Mouse (Mus musculus) ovary, postnatal 36 days (tissue): Measurements from ENCODE around the gene Upp2.

Source experiments
- DNase-seq: peaks from one replicate; pipeline ENCODE4 v3.0.0; 2022; ENCODE audit warnings: low spot score, mixed read lengths

The Upp2 gene

DNA sequence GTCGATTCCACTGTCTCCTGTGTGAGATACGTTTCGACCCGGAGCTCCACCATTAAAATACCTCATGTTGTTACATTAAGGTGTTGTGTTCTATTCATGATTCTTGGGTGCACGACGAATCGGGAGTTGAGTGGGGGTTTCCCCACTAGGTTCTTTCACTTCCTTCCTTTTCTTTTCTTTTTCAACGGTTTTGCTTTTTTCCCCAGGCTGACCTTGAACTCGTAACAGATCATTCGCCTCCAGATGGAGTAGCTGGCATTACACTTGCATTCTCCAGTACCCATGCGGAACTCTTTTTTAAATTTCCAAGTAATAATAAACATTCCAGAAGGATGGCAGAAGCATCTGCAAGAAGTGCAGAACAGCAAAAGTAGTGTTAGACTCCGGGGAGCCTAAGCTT, 58.1 kb downstream of the Upp2 start:
- DNase-seq: no peak

DNA sequence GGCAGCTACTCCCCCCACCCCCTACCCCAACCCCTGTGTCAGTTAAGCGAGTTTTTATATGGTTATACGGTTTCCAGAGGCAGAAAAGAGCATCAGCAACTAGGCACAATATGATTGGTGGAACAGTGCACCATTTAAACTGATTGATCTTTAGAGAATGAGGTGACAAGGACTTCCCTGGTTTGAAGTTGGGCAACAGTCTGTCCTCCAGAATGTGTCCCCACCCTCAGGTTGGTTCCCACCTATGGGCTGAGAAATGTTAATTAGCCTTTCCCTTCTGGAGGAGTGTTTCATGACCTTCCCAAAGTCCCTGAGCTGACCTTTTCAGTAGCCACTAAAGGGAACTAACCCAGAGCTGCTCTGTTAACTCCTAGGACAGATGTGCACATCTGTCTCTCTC, 58.6 kb downstream of the Upp2 start:
- DNase-seq: no peak

DNA sequence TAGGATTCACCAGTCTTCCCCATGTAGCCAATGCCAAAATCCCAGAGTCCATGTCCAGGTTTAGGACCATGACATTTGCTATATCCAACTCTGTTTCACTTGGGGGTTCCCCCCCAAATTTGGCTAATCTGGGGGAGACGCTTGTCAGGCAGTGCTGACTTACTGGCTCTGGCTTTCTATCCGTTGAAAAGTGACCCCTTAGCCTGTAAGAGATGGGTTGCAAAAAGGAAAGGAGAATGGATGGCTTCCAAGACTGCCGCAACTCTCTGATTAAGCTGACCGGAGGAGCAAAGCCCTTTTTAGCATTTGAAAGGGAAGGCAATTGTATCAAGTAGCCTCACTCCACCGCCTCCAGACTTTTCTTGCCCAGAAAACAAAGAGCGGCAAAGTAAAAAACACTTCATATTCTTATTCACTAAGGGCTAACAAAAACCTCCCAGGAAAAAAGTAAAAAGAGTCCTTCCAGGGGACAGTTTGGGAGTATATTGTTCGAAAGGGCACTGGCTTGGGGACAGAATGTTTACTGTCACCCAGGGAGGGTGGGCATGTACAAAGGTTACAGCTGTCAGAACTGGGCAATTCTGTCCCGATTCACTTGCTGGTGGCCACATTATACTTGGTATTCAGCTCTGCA, 59.2 kb downstream of the Upp2 start:
- DNase-seq: no peak

DNA sequence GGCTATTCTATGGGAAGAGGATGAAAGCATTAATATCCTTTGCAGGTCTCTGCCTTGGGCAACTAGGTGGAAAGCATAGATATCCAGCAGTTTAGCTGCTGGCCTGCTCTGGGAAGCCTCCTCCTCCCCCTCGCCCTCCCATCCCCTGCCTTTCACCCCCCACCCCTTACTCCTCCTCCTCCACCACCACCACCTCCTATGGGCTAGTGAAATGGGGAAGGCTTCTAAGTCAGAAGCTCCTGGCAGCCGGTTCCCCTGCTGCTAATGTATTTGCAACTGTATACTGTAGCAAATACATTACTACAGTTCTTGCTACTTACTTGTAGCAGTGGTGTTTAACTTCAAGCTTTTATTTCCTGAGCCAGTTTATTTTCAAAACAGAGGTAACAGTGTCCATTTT, 60.9 kb downstream of the Upp2 start:
- DNase-seq: no peak

DNA sequence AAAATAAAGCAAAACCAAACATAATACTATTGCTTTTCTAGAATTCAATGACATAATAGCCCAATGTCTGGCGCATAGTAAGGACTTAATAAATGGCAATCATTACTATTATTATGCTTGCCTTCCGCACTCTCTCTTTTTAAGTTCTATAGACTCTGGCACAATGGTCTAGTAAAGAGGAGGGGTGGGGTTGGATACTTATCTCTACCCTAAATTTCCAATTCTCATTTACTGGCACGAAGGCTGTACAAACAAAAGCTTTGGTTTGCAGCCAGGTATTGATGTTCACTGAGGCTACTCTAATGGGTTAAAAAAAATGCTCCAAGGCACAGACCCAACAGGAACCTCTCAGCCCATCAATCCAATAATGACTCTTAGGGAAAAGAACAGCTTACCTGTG, 61.9 kb downstream of the Upp2 start:
- DNase-seq: no peak

DNA sequence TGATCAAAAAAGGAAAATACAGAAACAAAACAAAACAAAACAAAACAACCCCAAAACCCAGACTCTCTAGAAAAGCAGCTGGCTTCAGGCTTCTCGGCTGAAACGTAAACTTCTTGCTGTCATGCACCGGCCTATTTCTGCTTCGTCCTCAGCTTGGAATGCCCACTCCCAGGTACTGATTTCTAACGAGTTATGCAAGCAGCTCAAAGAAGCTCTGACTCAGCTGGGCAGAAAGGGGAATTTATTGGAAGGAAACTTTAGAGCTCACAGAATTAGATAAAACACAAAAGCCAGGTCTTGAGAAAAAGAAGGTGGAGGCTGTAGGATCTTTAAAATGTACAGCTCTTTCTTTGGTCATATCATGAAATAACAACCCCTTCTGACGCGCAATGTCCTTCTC, 62.3 kb downstream of the Upp2 start:
- no peak for DNase-seq

DNA sequence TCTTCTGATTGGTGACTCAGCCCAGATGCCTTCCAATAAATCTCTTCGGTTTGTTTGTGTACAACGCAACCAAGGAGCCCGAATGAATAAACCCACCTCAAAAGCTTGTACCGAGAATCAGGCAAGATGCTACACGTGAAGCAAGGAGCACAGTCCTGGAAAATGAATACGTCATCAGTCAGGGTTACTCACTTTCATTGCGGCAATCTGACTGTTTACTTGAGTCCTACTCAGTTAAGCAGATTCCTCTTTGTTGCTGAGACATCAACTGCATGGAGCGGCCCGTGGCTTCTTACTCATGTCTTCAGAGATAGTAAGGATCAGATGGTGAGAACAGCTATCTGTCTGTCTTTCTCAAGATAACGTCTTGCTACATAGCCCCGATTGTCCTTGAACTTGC, 66.7 kb downstream of the Upp2 start:
- no peak for DNase-seq

DNA sequence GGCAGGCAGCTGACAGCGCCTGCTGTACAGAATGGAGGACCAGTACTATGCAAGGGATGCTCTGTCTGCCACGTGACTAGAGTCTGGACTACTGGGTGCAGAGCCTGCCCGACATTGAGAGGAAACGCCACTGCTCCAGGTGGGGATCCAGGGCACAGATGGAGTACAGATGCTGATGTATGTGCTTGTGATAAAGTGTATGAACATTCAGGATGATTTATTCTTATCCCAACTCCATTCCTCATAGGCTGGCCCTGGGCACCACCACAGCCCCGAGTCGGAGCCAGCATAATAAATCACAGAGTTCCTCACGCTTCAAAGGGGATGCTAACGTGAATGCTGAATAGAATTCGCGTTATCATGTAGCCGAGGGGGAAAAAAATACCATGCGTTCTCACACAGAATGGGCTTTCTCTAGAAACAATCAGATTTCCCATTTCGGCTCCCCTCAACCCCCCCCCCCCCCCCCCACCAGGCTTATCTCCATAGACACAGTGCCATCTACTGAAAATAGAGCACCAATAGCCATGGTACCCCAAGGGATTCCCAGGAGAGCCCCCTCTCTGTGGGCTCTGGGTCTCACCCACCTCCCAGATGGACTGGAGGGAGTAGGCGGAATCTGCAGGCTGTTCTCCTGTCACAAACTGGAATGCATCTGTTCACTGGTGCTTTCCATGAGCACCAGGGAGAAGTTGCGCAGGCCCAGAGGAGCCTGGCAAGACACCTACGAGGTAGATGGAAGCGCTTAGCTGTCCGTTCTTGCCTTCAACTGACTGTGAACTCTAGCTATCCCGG, 74.9 kb downstream of the Upp2 start:
- DNase-seq: no peak

DNA sequence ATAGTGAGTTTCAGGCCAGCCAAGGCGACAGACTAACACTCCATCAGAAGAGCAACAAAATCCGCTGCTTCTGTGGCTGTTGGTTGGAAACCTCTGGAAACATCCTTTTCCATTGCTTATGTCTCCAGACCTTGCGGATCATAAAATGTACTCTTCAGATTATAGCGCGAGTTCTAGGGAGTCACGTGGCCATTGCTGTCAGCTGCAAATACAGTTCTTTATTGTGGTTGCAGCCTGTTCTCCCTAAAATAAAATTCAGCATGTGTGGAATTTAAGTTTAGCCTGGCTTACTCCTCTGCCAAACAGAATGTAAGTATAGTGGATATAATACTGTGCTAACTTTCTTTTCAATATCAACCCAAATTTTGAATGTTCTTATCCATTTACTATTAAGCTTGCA, 78.6 kb downstream of the Upp2 start:
- DNase-seq: no peak

DNA sequence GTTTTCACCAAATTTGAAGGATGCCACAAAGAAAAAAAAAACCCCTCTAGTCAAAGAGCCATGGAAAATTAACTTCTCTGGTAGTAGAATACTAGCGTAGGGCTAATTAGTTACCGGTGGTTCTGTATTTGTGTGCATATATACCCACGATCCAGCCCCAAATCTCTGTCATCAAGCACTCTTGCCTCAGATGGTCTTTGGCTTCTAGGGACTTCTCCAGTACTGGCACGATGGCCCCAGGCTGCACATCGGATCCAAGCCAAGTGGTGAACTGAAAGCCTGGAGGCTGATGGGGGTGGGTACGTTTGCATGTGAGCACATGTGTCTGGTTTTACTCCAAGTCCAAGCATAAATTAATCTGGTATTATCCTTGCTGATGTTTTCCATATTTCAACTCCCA, 88.1 kb downstream of the Upp2 start:
- no peak for DNase-seq

DNA sequence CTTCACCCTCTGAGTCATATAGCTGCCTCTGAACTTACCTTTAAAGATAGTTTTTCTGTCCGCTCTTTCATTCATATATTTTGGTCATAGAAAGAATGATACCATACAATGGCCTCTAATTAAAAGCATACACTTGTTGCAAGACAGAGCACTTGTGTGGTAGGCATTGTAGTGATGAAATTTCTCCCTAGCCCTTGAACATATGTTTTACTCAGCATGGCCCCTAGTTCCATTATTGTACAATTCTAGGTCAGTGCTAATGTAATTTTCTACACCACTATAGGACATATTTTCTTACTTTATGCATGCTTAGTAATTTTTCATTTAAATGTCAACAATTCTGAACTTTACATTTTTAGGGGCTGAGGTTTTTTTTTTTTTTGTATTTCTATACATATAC, 89.9 kb downstream of the Upp2 start:
- DNase-seq: no peak

DNA sequence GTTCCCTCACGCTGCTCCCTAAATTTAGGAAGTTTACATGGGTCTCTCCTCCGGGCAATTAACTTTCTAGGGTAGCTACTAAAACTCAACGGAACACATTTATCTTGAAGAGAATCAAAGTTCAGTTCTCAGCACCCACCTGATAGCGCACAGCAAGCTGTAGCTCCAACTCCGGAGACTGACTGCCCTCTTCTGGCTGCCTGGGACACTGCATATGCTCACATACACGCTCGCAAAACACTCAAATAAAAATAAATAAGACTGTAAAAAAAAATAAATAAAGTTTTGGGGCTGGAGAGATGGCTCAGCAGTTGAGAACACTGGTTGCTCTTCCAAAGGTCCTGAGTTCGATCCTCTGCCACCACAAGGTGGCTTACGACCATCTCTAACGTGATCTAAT, 90.8 kb downstream of the Upp2 start:
- DNase-seq: no peak

DNA sequence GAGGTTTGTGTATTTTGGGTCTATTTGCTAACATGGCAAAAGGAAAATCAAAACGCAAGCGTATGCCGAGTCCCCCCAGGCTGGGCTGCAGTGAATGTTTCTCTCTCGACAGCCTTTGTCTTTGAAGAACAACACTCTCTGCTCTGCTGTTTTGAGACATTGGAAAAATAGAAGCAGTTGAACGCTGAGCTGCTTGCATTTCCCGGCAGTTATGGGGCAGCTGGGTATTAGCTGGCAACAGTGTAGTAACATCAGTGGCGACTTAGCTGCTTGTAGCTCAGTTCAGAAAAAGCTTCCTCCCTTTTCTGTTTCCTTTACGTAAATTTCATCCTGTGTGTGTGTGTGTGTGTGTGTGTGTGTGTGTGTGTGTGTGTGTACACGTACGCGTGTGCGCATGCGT, 93.5 kb downstream of the Upp2 start:
- no peak for DNase-seq

DNA sequence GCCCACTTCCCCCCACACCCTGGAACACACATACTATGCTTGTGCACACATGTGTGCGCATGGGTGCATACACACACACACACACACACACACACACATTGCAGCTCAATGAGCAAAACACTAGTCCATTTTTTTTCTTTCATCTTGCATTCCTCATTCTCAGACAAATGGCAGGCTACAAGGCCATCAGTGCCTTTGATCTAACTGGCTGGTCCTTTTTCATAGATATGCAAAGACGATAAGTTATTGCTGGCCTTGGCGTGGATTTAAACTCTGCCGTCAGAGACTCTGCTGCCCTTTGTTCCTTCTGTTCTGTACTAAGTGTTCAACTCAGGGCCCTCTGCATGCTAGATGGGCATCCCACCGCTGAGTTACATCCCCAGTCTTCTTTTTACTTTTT, 94.0 kb downstream of the Upp2 start:
- no peak for DNase-seq

DNA sequence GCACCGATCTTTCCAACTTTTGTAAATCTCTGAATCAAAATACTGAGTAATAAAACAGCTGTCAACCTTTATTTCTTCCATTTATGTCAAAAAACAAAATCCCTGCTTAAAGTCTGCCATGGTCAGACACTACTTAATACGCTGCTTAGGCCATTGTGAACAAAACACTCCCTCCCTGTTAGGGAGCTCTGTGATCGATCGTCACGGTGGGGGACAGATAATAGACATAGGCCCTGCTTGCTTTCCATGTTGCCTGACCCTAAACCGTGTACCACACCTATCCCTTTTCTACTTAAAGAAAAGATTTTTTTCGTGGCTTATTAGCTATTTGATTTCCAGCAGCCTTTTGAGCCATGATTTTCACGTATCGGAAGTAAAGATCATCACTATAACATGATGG, 95.6 kb downstream of the Upp2 start:
- DNase-seq: no peak

DNA sequence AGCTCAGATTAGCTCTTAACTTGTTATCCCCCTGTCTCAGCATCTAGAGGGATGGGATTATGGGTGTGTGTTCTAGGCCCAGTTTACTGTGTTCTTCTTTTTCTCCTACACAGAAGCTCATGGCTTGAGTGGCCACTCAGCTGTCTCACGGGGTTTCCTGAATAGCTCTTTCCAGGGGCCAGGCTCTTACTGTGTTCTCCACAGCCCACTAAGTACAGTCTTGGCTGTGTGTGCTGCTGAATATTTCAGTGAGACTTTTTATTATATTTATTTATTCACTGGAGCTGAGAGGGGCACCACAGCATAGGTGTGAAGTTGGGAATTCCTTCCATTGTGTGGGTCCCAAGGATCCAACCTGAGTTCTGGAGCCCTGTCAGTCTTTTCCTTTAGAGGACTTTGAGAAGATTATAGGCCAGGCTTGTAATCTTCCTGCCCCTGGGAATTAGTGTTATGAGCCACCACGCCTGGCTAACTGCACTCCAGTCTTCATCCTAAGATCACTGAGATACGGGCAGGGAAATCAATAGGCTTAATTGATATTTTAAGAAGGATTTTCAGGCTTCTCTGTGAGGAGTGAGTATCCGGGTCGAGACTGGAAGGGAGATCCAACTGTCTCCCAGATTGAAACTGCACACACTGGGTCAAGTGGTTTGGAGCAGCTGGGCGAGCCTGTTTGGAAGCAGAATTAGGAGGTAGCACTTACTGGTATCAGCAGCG, 96.5 kb downstream of the Upp2 start:
- DNase-seq: no peak

DNA sequence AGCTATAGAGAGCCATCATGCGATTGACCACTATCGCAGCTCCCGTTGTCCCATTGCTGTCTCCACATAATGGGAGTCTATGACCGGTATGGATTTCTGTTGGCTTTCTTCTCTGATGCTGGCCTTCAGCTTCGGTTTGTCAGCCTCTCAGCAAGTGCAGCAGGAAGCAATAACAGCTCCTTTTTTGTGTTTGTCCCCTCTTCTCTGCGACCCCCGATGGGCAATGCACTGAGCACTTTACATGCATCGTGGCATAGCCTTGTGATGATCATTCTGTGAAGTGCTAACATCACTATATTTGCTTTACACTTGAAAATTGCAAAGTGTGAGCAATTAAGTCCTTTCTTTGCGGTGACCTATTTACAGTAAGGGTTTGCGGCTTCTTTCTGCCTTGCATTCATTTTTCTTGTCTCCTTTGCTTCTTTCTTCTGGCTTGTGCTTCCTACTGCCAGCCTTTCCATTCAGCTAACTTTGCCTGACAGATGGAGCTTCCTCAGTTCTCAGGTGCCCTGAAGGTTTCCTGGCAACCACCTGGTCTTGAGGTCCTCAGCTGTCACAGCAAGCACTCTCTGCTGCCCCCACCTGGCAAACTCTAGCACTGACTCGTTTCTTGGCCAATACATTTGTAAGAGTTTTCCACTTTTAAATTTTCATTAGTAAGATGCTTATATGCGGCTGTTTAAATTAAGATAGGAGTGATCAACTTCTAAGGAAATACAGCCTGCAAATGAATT, 98.2 kb downstream of the Upp2 start:
- DNase-seq: peak; percentile 50

DNA sequence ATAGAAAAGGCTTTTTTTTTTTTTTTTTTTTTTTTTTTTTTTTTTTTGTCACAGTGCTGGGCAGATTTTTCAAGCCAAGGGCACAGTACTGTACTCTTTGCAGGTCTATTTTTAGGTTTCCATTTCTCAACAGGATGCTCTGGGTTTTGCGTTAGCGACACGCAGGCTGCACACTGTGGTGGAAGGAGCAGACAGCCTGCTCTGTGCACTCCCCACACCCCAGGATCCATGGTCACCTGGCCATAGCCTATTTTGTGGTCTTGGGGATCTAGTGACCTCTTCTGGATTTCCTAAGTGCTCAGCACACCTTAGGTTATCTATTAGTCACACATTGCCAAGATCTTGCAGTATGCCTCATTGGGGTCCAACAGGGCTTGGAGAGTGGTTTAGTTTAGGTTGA, 100.2 kb downstream of the Upp2 start:
- no peak for DNase-seq

DNA sequence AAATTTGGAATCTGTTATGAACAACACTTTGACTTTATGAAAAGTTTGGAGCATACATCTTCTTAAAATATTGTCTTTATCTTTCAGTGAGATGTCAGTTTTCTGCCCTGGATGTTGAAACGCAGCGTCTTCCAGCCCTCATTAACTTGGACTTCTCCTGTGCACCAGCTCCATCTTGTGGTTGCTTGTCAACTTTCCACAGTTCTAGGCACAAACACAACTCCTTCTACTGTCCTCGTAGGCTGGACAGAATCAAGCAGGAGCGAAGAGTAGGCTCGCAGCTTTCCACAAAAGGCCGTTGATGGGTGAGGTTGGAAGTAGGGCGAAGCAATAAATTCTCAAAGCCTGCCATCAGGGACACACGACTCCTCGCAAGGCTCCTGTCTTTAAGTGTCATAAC, 100.9 kb downstream of the Upp2 start:
- peak; percentile 47 for DNase-seq

DNA sequence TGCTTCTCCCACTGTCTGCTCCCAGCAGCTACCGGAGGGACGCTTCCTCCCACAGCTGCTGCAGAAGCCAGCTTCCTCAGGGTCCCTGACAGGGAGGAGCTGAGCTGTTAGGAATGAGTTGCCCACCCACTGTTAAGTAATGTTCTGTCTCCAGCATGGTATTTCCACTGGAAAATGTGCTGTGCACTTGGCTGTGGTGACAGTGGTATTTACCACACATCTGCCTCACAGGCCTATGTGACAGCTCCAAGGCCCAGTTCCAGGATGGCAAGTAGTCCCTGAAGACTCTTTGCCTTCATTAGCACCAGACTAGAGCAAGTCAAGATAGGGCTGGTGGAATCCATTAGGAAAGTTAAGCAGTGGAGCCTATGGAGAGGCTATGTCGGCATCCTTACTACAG, 102.0 kb downstream of the Upp2 start:
- no peak for DNase-seq

DNA sequence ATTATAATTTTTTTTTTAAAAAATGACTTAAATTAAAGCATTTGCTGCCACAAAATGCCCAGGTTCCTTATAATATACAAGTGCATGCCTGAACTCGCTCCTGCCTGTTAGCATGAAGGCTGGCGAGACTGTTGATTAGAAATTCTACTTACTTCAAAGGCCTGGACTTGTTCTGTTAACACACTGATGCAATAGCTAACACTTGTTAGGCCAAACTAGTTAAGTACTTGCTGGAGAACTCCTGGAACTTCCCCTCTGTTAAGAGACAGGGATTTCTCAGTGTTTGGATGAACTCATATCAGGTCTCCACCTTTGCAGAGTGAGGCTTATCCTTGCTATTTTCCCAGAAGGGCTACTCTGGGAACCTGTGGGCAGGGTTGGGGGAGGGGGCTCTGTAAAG, 105.4 kb downstream of the Upp2 start:
- DNase-seq: no peak

DNA sequence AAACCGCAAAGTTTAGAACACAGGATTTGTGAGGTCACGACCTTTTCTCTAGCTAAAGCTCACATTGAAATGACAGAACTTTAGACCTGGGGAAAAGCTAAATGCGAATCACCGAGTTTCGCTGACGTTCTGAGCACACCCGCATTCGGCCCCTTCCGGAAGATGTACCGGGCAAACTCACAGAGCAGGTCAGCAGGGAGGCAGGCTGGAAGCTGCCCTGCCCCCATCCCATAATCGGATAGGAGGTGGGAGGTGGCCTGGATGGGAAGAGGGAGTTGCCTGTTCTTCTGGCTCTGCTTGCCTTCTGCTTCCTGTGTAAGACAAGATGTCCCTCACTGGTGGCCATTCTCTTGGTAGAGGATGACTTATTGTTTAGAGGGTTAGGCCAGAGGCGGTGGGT, 112.9 kb downstream of the Upp2 start:
- DNase-seq: no peak

DNA sequence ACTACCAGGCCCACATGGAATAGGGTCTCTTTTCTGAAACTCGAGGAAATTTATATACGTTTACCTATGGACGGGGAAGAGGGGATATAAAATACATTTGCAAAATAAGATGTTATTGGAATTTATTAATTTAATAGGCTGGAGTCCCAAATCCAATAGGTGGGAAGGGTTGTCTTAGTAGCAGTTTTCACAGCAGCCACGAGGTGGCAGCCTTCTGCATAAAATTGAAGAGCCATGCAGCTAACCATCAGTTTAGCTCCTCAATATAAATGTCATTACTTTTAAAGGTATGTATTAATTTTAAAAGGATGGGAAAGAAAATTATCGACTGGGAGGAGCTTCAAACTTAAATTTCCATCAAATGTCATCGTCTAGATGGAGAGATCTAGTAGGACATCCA, 113.7 kb downstream of the Upp2 start:
- DNase-seq: peak; percentile 64
